Mouse (Mus musculus) cerebellum, adult 2 months (tissue): ENCODE data around the gene Garem2.

Experiments
- CTCF ChIP-seq: fragments of 200-500 bp; IDR thresholded peaks from 2 replicates; pipeline ENCODE4 v1.5.1; 2011; ENCODE audit warnings: low read depth, mild to moderate bottlenecking, control low read depth, low read length, moderate library complexity, borderline replicate concordance; ENCODE audit not compliant: insufficient read depth
- POLR2A ChIP-seq: fragments of 200-500 bp; IDR thresholded peaks from 2 replicates; pipeline ENCODE4 v1.6.1; 2011; ENCODE audit warnings: low read length, control low read depth, borderline replicate concordance; ENCODE audit not compliant: insufficient read depth

- no peak for TF ChIP-seq CTCF
- TF ChIP-seq POLR2A, result no peak
These were observed 13.1 kb downstream of the Garem2 start for GRCm38 (mm10) chr5:30118018-30118417.
